Mouse (Mus musculus) frontal cortex, postnatal 14 days (tissue): Measurements from ENCODE around the gene Cnpy1.

Experiments
- DNase-seq, 2 experiments: peaks; one replicate each; pipeline ENCODE4 v3.0.0; 2022; ENCODE audit warnings: low spot score in 2 of 2

Gene Cnpy1

GRCm38 (mm10) chr5:28239829-28240228 lies 5.8 kb downstream of the Cnpy1 start:
- no peak for DNase-seq

GRCm38 (mm10) chr5:28238876-28239275 lies 6.7 kb downstream of the Cnpy1 start:
- no peak for DNase-seq

GRCm38 (mm10) chr5:28238152-28238551 lies 7.5 kb downstream of the Cnpy1 start:
- DNase-seq, result no peak

GRCm38 (mm10) chr5:28237715-28238114 lies 7.9 kb downstream of the Cnpy1 start:
- DNase-seq, result no peak

DNA sequence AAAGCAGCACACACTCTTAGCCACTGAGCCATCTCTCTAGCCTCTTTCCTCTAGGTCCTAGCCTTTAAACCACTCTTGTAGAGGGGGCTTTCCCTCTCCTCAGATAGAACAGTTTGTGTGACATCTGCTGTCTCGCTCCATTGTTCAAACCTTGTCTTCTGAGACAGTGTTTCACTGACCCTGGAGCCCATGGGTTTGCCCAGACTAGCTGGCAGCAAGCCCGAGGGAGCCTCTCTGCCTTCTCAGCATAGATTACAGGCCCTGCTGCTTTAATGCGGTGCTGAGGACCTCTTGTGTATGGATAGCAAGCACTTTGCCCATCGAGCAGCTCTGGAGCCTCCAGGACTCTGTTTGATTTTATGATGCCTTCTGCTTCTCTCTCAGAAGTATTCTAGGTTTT lies 8.6 kb downstream of the Cnpy1 start:
- no peak for DNase-seq

GRCm38 (mm10) chr5:28236098-28236497 lies 9.5 kb downstream of the Cnpy1 start:
- DNase-seq, result no peak

DNA sequence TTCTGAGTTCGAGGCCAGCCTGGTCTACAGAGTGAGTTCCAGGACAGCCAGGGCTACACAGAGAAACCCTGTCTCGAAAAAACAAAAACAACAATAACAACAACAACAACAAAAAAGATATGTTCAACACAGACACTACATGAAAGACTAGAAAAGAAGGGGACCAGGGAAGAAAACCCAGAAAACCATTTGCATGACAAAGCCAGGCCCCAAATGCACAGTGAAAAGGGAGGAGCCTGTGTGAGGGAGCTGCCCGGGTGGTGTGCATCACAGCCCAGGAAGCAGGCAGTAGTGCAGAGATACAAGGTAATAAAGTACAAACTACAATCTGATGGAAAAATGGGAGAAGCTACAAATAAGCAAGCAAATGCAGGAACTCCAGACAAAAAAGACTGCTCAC lies 13.5 kb downstream of the Cnpy1 start:
- no peak for DNase-seq

DNA sequence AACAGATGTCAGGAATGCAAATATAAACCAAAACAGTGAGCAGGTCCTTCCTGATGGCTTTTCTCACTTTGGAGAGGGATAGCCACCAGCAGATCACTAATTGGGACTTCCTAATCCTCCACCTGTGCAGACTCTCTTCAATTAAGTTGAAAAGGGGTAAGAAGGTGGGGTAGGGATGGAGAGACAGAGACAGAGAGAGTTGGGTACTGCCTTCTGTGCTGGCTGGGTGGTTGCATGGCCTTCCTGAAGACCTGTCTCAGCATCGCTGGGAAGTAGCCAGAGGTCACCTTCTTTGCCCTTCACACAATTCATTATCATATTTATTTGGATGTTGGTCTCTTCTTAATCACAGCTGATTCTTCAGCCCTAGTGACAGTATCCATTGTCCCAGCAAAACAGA lies 26.0 kb downstream of the Cnpy1 start:
- no peak for DNase-seq

GRCm38 (mm10) chr5:28213441-28213840 lies 32.2 kb downstream of the Cnpy1 start:
- DNase-seq, result no peak

DNA sequence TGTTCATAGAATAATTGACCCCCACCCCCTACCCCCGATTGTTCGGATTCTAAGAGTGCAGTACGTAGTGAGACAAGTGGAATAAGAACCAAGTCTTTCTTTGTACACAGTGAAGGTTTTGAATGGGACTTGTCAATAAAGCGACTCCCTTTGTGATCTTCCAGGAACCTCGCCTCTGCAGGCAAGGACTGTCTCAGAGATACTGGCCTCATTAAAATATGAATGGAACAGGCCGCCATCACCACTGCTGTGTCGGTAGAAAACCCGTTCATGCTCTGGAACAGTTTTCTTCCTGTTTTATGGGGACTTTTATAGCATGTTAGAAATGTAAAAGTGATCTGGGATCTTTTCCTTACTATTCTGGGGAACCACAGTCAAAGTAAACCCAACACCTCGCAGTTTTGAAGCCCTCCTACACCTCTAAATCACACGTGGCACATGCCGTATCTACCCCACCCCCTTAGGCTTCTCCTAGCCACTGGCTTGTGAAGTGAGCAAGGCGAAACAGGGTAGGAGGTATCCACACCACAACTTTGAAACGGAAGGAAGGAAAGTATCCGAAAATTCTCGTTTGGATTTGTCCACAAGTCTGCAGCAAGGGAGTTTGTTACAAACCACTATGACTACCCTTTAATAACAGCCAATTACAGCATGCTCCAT lies 33.8 kb downstream of the Cnpy1 start:
- DNase-seq, result no peak

- DNase-seq, result no peak
Observed at GRCm38 (mm10) chr5:28210591-28211550, 34.7 kb downstream of the Cnpy1 start.

DNA sequence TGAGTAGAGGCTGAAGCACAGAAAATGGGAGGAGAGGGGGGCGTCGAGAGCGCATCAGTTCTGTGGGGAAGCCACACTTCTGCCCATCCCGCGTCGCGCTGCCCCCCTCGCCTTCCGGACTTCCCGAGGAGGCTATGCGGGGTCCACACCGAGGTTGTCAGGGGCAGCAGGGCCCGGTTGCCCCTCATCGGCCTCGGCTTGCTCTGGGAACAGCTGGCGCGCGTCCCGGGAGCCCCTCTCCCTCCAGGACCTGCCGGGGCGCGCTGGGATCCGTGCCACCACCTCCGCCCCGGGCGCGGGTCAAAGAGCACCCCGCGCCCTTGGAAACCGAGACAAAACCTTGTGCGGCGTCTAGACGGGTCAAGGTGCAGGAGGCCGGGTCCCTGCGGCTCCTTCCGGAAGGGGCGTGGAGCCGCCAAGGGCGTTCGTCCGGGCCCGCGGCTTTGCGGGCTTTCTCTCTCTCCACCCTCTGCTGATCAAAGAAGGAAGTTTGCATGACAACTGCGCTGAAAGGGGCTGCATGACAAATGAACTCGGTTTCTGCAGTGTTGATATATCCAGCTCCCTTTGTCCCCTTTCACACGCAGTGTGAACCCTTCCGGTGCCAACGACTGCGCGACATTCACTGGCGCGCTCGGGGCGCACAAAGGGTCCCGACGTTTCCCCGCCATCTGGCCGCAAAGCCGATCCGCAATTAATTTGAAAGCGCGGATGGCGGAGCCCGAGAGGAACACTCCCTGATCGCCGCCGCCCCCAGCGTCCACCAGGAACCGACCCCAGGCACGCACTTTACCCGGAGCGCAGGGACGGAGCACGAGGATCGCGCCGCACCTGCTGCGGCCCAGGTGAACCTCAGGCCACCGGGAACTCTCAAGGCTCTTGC lies 35.8 kb downstream of the Cnpy1 start:
- DNase-seq, result no peak

- DNase-seq, result no peak
Observed at GRCm38 (mm10) chr5:28208726-28209520, 36.7 kb downstream of the Cnpy1 start.

- no peak for DNase-seq
Observed at GRCm38 (mm10) chr5:28207043-28207442, 38.6 kb downstream of the Cnpy1 start.

DNA sequence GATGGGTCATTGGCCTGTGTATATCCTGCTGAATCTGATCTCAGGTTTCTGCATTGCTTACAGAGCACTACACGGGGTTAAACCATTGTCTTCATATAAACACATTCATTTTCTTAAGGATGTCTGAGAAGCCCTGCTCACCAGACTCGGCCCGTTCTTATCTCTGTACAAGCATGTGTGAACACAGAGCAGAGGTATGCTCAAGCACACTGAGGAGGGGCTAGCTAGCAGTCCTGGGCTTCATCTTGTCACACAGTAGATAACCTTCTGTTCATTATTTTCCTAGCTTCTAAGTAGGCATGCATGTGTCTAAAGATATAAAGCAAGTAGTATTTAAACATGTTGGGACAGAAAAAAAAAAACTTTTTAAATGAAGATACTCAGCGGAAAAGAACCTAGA lies 39.2 kb downstream of the Cnpy1 start:
- no peak for DNase-seq

DNA sequence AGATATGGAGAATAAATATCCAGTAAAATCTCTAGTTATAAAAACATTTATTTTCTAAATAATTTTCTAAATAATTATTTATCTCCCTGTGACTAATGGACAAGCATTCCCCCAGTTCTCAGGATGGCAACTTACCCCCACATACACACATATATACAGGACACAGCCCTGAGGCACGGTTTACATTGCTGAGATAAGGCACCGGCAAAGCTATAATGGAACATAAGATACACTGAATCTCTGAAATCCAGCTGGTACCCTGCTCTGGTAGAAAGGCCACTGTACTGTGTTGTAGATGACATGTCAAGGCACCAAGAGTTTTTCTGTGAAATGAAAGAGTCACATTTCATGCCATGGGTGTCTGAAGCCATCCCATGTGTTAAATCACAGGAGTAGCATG lies 40.9 kb downstream of the Cnpy1 start:
- DNase-seq, result no peak

DNA sequence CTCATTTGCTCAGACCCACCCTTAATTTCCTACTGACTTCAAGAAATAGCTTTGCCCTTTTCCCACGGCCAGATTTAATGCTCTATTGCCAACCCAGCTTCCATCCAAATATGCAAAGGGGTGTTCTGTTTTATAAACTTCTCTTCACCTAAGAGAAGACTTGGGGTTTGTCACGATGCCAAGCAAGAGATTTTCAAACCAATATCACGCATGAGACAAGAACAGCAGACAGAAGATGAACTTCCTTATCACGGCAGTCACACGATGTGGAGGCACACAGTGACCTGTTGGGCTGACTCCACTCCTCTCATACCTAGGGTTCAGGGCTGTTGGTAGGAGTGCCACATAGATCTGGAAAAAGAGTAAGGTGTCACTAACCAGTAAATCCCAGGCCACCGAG lies 42.5 kb downstream of the Cnpy1 start:
- no peak for DNase-seq

DNA sequence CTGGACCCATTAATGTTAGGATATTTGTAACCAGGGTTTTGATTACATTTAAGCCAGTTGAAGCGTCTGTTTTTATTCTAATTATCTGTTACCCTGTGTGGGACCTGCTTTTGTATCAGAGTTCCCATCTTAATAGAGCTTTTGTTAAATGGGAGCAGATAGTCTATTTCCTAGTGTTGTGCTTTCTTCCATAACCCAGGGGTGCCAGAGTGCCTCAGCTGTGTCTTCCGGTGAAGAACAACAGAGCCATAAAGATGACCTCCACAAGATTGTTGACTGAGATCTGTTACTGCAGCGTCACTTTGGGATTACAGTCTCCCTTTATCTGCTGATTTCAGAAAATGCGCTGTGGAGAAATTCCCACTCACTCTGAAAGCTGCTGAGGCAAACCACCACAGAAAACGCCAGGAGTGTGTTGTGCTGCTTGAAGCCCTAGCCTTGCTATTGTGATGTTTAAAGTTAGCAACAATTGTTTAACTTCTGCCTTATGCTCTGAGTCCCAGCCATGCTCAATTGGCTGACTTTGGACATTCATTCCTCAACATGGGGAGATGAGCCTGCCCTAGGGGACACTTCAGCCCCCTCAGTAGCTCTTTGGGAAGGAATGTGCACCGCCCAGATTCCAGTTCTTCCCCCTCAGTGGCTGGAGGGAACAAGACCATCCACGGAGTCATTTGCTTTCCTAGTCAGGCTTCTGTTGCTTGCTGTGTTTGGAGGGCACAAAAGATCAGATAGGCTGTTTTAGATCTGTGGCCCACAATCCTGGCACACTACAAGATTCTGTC lies 46.3 kb downstream of the Cnpy1 start:
- DNase-seq, result no peak

GRCm38 (mm10) chr5:28195473-28195872 lies 50.1 kb downstream of the Cnpy1 start:
- DNase-seq, result no peak

DNA sequence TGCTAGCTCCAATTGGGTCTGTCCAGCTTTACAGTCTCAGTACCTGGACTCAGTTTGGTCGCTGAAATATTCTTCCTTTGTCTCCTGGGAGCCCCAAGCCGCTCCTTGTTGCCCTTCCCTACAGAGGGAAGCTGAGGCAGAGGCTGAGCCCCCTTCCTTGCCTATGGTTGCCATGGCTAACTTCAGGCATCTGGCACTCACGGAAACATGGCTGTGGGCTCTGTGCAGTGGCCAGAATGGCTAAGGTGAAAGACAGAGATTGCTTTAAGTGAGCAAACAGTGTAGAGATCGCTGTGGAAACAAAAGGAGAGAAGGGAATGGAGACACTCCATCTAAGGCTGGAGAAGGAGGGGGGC lies 53.5 kb downstream of the Cnpy1 start:
- no peak for DNase-seq
